Mouse (Mus musculus) myocyte (in vitro differentiated cells): Measurements from ENCODE around the gene Dab2. TPM values are rescaled to one million over a fixed set of nuclear protein-coding genes. Genes with fewer than 3 reads are reported as not detected.

Source experiments
- H3K27me3 ChIP-seq: one replicate; pipeline ENCODE4 v1.6.1; 2011; ENCODE audit not compliant: control insufficient read depth, insufficient read depth, insufficient read length
- H3K36me3 ChIP-seq: one replicate; pipeline ENCODE4 v1.6.1; 2011; ENCODE audit not compliant: control insufficient read depth, insufficient read depth
- H3K4me2 ChIP-seq: one replicate; pipeline ENCODE4 v1.6.1; 2011; ENCODE audit warnings: low read depth, control low read depth
- H3K4me3 ChIP-seq: one replicate; pipeline ENCODE4 v1.5.1; 2011; ENCODE audit warnings: mild to moderate bottlenecking, control low read depth, moderate library complexity
- H3K79me2 ChIP-seq: one replicate; pipeline ENCODE4 v1.6.1; 2011; ENCODE audit not compliant: control insufficient read depth, insufficient read depth
- H3ac ChIP-seq: one replicate; pipeline ENCODE4 v1.6.1; 2011; ENCODE audit not compliant: control insufficient read depth, insufficient read length
- CEBPB ChIP-seq: IDR thresholded peaks from 2 replicates; pipeline ENCODE4 v1.6.1; 2011; ENCODE audit warnings: mild to moderate bottlenecking, moderate library complexity; ENCODE audit not compliant: poor library complexity, insufficient read depth, severe bottlenecking
- E2F4 ChIP-seq: IDR thresholded peaks from one replicate; pipeline ENCODE4 v1.6.1; 2011; ENCODE audit warnings: mild to moderate bottlenecking, control low read depth, moderate library complexity; ENCODE audit not compliant: insufficient read depth
- MAX ChIP-seq: IDR thresholded peaks from one replicate; pipeline ENCODE4 v1.6.1; 2011; ENCODE audit warnings: low read depth, mild to moderate bottlenecking, control low read depth
- MYOD1 ChIP-seq, 3 experiments: IDR thresholded peaks; one replicate each; pipeline ENCODE4 v1.6.1; 2011; ENCODE audit warnings: control low read depth in 2 of 3, low read depth in 2 of 3, mild to moderate bottlenecking in 2 of 3, moderate library complexity in 1 of 3; ENCODE audit not compliant: insufficient read length in 2 of 3, control insufficient read depth in 1 of 3
- MYOG ChIP-seq, 3 experiments: IDR thresholded peaks; one replicate each; pipeline ENCODE4 v1.6.1; 2011; ENCODE audit warnings: control low read depth in 2 of 3, low read depth in 2 of 3, mild to moderate bottlenecking in 2 of 3; ENCODE audit not compliant: insufficient read length in 2 of 3, control insufficient read depth in 1 of 3, insufficient read depth in 1 of 3
- POLR2A ChIP-seq: IDR thresholded peaks from one replicate; pipeline ENCODE4 v1.6.1; 2011; ENCODE audit warnings: low read depth, mild to moderate bottlenecking, control low read depth, moderate library complexity; ENCODE audit not compliant: insufficient read length
- POLR2AphosphoS2 ChIP-seq: IDR thresholded peaks from one replicate; pipeline ENCODE4 v1.6.1; 2011; ENCODE audit warnings: low read depth, control low read depth; ENCODE audit not compliant: insufficient read length
- REST ChIP-seq: IDR thresholded peaks from one replicate; pipeline ENCODE4 v1.6.1; 2011; ENCODE audit warnings: mild to moderate bottlenecking, control low read depth, moderate library complexity; ENCODE audit not compliant: insufficient read depth, insufficient read length
- SRF ChIP-seq: IDR thresholded peaks from one replicate; pipeline ENCODE4 v1.6.1; 2011; ENCODE audit warnings: low read depth; ENCODE audit not compliant: control insufficient read depth, insufficient read length
- TCF12 ChIP-seq: IDR thresholded peaks from one replicate; pipeline ENCODE4 v1.6.1; 2011; ENCODE audit warnings: mild to moderate bottlenecking, control low read depth; ENCODE audit not compliant: poor library complexity, insufficient read depth, severe bottlenecking
- TCF3 ChIP-seq: IDR thresholded peaks from one replicate; pipeline ENCODE4 v1.6.1; 2011; ENCODE audit warnings: low read depth, control low read depth; ENCODE audit not compliant: insufficient read length
- USF1 ChIP-seq: IDR thresholded peaks from one replicate; pipeline ENCODE4 v1.6.1; 2011; ENCODE audit warnings: low read depth, mild to moderate bottlenecking, control low read depth, moderate library complexity
- polyA plus RNA-seq: library from polyadenylated mRNA; unstranded; fragments of >200 nt; fragmentation: generic; extraction: Trizol; gene quantifications from one replicate; pipeline ENCODE4 v1.2.1, GENCODE M21; 2012; ENCODE audit warnings: missing spikeins

Gene Dab2
- polyA plus RNA-seq, 1 experiment = 9.8 TPM

- Histone ChIP-seq H3K4me2 (no peak overlapping the region), H3K36me3 (no peaks in the 10 kb centered on the region), H3ac (no peak overlapping the region), H3K79me2 (no peaks in the 10 kb centered on the region), H3K27me3 (no peaks in the 10 kb centered on the region), H3K4me3 (no peak overlapping the region)
- TF ChIP-seq SRF = no peak
- no peak for TF ChIP-seq MYOG (IDR thresholded peaks at IDR 0.05; ENCODE audit: control insufficient read depth in 1 of 3, insufficient read depth in 1 of 3, insufficient read length in 2 of 3, low read depth in 2 of 3)
- TF ChIP-seq CEBPB = no peak
- no peak for TF ChIP-seq REST
- no peak for TF ChIP-seq POLR2A
- no peak for TF ChIP-seq E2F4
- no peak for TF ChIP-seq POLR2AphosphoS2
- no peak for TF ChIP-seq MAX
- no peak for TF ChIP-seq TCF3
- TF ChIP-seq USF1 = no peak
- TF ChIP-seq MYOD1 (IDR thresholded peaks at IDR 0.05; ENCODE audit: control insufficient read depth in 1 of 3, insufficient read length in 2 of 3, low read depth in 2 of 3) = no peak
- TF ChIP-seq TCF12 = no peak
These were observed 154.9 kb downstream of the Dab2 start for GRCm38 (mm10) chr15:6454461-6454860.

- Histone ChIP-seq H3K4me2 (no peak overlapping the region), H3K4me3 (no peak overlapping the region), H3K27me3 (no peaks in the 10 kb centered on the region), H3K79me2 (no peaks in the 10 kb centered on the region), H3K36me3 (no peaks in the 10 kb centered on the region), H3ac (no peak overlapping the region)
- TF ChIP-seq POLR2AphosphoS2 (no peak), CEBPB (no peak), TCF12 (no peak), MYOG (IDR thresholded peaks at IDR 0.05; ENCODE audit: control insufficient read depth in 1 of 3, insufficient read depth in 1 of 3, insufficient read length in 2 of 3, low read depth in 2 of 3) (no peak), POLR2A (no peak), REST (no peak), MYOD1 (IDR thresholded peaks at IDR 0.05; ENCODE audit: control insufficient read depth in 1 of 3, insufficient read length in 2 of 3, low read depth in 2 of 3) (no peak), TCF3 (no peak), USF1 (no peak), SRF (no peak)
These were observed 161.8 kb downstream of the Dab2 start for GRCm38 (mm10) chr15:6461381-6461780.

GRCm38 (mm10) chr15:6463361-6463923, 163.9 kb downstream of the Dab2 start:
- H3K79me2 ChIP-seq = no peaks in the 10 kb centered on the region
- no peak overlapping the region for H3K4me2 ChIP-seq
- H3ac ChIP-seq = no peak overlapping the region
- no peak for TF ChIP-seq SRF
- no peak for TF ChIP-seq POLR2A
- no peak for TF ChIP-seq POLR2AphosphoS2
- TF ChIP-seq MYOD1 (IDR thresholded peaks at IDR 0.05; ENCODE audit: control insufficient read depth in 1 of 3, insufficient read length in 2 of 3, low read depth in 2 of 3) = no peak
- TF ChIP-seq CEBPB = no peak
- no peak for TF ChIP-seq E2F4
- TF ChIP-seq MAX = no peak
- TF ChIP-seq REST = no peak
- TF ChIP-seq TCF3 = no peak
- no peak for TF ChIP-seq TCF12
- no peak for TF ChIP-seq USF1
- H3K36me3 ChIP-seq = no peaks in the 10 kb centered on the region
- no peaks in the 10 kb centered on the region for H3K27me3 ChIP-seq
- no peak overlapping the region for H3K4me3 ChIP-seq

- Histone ChIP-seq H3K79me2 (no peaks in the 10 kb centered on the region), H3K36me3 (no peaks in the 10 kb centered on the region), H3K27me3 (no peaks in the 10 kb centered on the region), H3K4me2 (no peak overlapping the region), H3K4me3 (no peak overlapping the region), H3ac (no peak overlapping the region)
- TF ChIP-seq MYOD1 (IDR thresholded peaks at IDR 0.05; ENCODE audit: control insufficient read depth in 1 of 3, insufficient read length in 2 of 3, low read depth in 2 of 3) (no peak), TCF12 (no peak), USF1 (no peak), MYOG (IDR thresholded peaks at IDR 0.05; ENCODE audit: control insufficient read depth in 1 of 3, insufficient read depth in 1 of 3, insufficient read length in 2 of 3, low read depth in 2 of 3) (no peak), MAX (no peak), SRF (no peak), POLR2AphosphoS2 (no peak), REST (no peak), TCF3 (no peak), POLR2A (no peak), CEBPB (no peak), E2F4 (no peak)
These were observed 167.4 kb downstream of the Dab2 start for GRCm38 (mm10) chr15:6466995-6467394.

GRCm38 (mm10) chr15:6468845-6469244, 169.3 kb downstream of the Dab2 start:
- H3ac ChIP-seq = no peak overlapping the region
- no peak overlapping the region for H3K4me3 ChIP-seq
- H3K36me3 ChIP-seq = no peaks in the 10 kb centered on the region
- no peaks in the 10 kb centered on the region for H3K79me2 ChIP-seq
- no peak for TF ChIP-seq POLR2A
- TF ChIP-seq USF1 = no peak
- TF ChIP-seq POLR2AphosphoS2 = no peak
- no peak for TF ChIP-seq MAX
- TF ChIP-seq CEBPB = no peak
- no peak for TF ChIP-seq MYOG (IDR thresholded peaks at IDR 0.05; ENCODE audit: control insufficient read depth in 1 of 3, insufficient read depth in 1 of 3, insufficient read length in 2 of 3, low read depth in 2 of 3)
- TF ChIP-seq TCF12 = no peak
- no peak for TF ChIP-seq REST
- TF ChIP-seq SRF = no peak
- no peak for TF ChIP-seq E2F4
- no peak for TF ChIP-seq TCF3
- TF ChIP-seq MYOD1 (IDR thresholded peaks at IDR 0.05; ENCODE audit: control insufficient read depth in 1 of 3, insufficient read length in 2 of 3, low read depth in 2 of 3) = no peak
- H3K4me2 ChIP-seq = no peak overlapping the region
- no peaks in the 10 kb centered on the region for H3K27me3 ChIP-seq
